Mouse (Mus musculus) layer of hippocampus, postnatal 25 days (tissue): ENCODE data around the gene Robo2. TPM values are rescaled to one million over a fixed set of nuclear protein-coding genes. Genes with fewer than 3 reads are reported as not detected.

Experiments used
- DNase-seq, 2 experiments: peaks; one replicate each; pipeline ENCODE4 v3.0.0; 2022; ENCODE audit warnings: mixed read lengths in 2 of 2, low spot score in 1 of 2; ENCODE audit errors: extremely low spot score in 1 of 2
- total RNA-seq, 2 experiments: library from RNA; stranded (reverse); gene quantifications; 2 replicates each; pipeline ENCODE4 v1.2.3; 2021

Robo2 gene
- total RNA-seq, 2 experiments from 2014 or later: 111 to 113 TPM

DNA sequence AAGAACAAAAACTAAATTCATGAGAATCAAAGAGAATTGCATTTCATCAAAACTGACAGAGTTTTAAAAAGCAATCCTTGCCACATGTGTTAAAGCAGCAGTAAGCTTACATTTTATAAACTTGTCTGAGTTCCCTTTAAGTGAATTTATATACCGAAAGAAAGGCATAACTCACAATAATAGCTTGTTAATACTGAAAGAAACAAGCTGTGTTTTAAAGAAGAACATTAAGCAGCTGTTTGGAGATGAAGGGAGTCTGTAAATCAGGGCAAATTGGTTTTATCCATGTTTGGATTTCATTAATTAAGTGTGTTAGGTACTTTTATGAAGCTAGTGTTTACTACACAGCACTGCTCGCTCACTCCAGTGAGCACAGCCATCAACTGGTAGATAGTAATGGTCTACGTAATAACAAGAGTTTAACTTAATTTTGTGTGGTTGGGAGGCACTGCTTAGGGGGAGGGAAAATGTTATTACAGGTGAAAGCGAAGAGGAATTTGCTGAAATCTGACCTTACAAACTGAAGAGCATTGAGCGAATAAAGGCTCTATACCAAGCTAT, 447.2 kb downstream of the Robo2 start:
- no peak for DNase-seq

GRCm38 (mm10) chr16:73959479-73959970, 452.1 kb downstream of the Robo2 start:
- no peak for DNase-seq

GRCm38 (mm10) chr16:73958524-73958846, 453.1 kb downstream of the Robo2 start:
- DNase-seq: no peak

DNA sequence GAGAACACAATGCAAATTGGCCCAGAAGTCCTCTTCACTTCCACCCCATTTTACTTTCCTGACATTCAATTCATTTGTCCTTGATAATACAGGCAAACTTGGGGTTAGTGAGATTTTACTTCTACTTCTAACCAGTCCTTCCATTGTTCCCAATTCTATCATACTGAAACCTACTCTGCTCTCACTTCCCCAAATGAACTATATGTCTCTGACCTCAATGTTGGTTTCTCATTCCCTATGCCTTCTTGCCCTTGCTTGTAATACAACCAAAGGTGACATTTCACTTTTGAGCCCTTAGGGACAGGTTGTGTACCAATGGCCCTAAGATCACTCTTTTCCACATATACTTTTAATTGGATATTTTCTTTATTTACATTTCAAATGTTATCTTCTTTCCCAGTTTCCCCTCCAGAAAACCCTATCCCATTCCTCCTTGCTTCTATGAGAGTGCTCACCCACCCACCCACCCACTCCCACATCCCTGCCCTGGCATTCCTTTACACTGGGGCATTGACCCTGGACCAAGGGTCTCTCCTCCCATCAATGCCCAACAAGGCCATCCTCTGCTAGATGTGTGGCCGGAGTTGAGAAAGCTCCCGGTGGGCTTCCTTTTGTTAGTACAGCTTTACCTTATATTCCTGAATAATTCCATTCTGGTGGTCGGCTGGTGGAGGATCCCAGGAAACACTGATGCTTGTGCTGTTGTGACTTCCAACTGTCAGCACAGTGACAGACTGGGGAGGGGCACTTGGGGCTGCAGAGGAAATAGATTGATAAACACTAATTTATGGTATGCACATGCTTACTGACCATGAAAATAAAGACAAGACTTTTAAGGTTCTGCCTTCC, 453.7 kb downstream of the Robo2 start:
- no peak for DNase-seq

DNA sequence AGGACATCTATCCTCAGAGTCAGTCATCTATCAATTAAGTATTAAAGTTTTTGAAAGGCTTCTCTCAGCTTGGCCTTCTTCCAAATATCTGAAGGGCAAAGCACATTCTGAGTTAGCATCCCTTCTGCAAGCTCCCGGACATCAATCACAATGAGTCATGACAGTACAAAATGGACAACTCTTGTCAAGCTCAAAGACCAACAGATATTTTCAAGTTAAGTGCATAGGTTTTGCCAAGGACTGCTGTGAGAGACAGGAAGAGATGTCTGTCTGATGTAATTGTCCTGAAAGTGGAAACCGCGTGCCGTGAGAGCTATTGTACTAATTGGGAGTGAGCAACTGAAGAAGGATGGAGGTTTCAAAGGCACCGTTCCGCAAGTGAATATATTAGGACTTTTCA, 465.5 kb downstream of the Robo2 start:
- no peak for DNase-seq

GRCm38 (mm10) chr16:73940211-73940541, 471.4 kb downstream of the Robo2 start:
- DNase-seq: no peak

GRCm38 (mm10) chr16:73939423-73940210, 472.0 kb downstream of the Robo2 start:
- DNase-seq: no peak

GRCm38 (mm10) chr16:73930323-73930722, 481.3 kb downstream of the Robo2 start:
- DNase-seq: no peak

GRCm38 (mm10) chr16:73927481-73927880, 484.1 kb downstream of the Robo2 start:
- DNase-seq: no peak

- no peak for DNase-seq
Measured at GRCm38 (mm10) chr16:73915425-73915824, 496.2 kb downstream of the Robo2 start.

DNA sequence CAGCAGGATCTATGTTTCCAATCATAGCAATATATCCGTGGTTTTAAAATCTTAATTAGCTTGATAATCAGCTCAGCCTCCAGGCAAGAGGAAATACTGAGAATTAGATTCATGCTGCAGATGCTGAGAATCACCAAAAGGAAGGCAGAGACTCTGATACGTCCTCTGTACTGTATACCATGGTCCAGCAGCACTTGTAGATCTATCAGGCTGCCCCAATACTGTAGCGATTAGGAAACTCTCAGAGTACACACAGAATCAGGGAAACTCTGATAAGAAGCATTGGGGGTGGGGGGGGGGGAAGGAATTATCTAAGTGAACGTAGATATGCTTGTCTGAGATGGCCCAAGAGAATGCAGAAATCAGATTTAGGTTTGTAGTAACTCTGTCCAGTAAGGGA, 496.7 kb downstream of the Robo2 start:
- DNase-seq: no peak

GRCm38 (mm10) chr16:73908504-73908903, 503.1 kb downstream of the Robo2 start:
- DNase-seq: no peak

DNA sequence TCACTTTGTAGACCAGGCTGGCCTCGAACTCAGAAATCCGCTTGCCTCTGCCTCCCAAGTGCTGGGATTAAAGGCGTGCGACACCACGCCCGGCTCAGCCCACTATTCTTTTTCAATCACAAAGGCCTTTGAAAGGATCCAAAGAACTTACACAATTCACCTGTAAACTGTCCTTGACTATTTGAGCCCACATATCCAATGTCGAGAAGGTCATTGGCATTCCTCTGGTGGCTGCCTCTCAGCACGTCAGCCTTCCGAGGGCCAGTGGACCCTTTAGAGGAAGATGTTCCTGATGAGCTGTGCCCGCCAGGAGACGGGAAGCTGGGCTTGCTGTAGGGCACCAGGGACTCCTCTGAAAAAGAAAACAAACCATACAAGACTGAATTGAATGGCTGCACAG, 514.8 kb downstream of the Robo2 start:
- no peak for DNase-seq

- peak in 1 of 2 experiments; percentile 19 for DNase-seq
Measured at GRCm38 (mm10) chr16:73881911-73882310, 529.7 kb downstream of the Robo2 start.

- no peak for DNase-seq
Measured at GRCm38 (mm10) chr16:73877973-73878372, 533.7 kb downstream of the Robo2 start.

DNA sequence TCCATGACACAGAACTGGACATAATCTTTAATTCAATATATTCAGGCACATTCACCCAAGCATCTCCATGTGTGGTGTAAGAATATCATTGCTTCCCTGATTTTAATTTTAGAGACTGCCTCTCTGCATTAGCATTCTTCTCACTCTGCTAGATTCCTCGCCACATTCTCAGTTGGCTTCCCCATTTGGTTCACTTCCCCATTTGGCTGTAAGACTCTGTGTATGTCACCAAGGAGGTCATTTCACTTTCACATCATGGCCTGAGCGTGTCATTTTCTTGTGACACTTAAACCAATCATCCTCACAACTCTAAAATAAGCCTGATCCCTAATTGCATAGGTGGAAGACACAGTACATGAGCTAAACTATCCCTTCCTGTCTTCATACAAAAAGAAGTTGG, 536.6 kb downstream of the Robo2 start:
- no peak for DNase-seq

DNA sequence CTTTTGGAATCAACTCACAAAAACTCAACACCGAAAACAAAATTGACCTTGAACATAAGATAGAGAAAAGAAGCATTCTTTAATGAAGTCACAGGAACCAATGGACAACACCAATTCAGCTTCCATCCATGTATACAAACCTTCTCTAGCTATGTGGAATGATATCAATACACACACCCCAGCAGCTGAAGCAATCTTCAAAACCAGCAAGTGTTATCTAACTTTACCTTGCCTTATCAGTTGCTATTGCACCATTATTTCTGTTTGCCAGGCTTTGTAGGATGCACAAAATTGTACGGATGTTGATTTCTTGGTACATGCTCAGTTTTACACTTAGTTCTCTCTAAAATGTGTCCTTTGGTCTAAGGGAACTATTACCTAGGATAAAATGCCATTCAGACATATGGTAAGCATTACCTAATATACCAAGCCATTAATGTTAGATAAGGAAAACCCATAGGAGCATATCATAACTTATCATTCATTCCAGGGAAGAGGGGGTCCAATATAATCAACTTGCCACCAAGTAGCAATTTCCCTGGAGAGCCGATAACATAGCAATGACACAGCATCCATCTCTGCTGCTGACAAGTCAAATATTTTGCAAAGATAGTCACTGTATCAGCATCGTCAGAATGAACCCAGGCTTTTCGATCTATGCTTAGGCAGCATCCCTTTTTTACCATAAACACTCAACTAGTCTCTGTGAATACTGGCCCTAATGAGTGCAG, 537.6 kb downstream of the Robo2 start:
- no peak for DNase-seq

GRCm38 (mm10) chr16:73870296-73870695, 541.3 kb downstream of the Robo2 start:
- no peak for DNase-seq

DNA sequence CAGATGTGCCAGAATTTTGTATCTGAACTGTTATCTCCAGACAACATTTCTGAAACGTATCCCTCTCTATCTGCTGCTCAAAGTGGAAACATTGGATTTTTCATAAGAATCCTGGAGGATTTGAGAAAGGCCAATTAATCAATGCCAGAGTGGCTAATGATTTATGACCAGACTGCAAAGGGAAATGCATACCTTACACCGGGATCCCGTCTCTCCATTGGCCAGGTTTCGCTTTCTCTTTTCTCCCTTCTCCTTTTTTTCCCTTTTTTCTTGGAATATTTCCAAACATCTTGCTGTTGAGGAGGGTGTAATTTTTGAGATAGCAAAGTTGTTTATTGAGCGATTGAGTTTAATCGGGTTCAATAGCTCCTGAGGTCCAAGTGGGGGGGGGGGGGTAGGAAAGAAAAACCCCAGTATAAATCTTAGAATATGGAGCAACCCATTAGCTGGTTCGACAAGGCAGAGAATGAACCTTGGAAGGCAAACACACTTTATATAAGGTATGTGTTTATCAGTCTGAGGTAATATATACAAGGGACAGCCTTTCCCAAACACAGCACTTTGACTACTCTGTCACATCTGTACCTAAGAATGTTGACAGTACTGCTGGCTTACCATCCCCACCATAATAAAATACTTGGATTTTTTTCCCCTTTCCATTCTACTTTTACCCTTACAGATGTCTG, 542.0 kb downstream of the Robo2 start:
- DNase-seq: no peak

GRCm38 (mm10) chr16:73864625-73865024, 547.0 kb downstream of the Robo2 start:
- DNase-seq: no peak
